Mouse (Mus musculus) bone marrow macrophage, adult 2 months (primary cell): Measurements from ENCODE around the gene Cpm.

Source experiments
- CTCF ChIP-seq: IDR thresholded peaks from 2 replicates; pipeline ENCODE4 v1.5.1; 2012; ENCODE audit warnings: low read depth, mild to moderate bottlenecking, low read length, moderate library complexity
- POLR2A ChIP-seq: IDR thresholded peaks from 2 replicates; pipeline ENCODE4 v1.6.1; 2012; ENCODE audit warnings: mild to moderate bottlenecking, low read depth, low read length, borderline replicate concordance

DNA sequence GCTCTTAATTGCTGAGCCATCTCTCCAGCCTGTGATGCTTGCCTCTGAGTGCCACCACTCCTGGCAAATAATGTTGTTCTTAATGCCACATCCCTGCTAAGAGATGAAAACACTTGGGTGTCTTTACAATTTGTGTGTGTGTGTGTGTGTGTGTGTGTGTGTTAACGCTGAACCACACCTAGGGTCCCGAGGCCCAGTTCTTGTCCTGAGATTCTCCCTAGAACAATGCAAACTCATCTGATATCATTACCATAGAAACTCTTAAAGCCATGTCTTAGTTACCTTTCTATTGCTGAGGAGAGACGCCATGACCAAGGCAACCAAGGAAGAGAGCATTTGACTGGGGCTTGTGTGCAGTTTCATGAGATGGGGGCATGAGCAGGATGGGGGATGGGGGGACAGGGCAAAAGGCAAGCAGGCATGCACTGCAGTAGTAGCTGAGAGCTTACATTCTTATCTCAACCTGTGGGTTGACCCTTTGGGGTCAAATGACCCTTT lies 84.8 kb downstream of the Cpm start:
- TF ChIP-seq CTCF (no peak), POLR2A (no peak)
